Mouse (Mus musculus) liver, adult 2 months (tissue): Measurements from ENCODE around the gene Sox2.

ENCODE experiments used
- CTCF ChIP-seq: fragments of 200-500 bp; IDR thresholded peaks from 2 replicates; pipeline ENCODE4 v1.5.1; 2011; ENCODE audit warnings: low read depth, low read length, control low read depth
- POLR2A ChIP-seq: fragments of 200-500 bp; IDR thresholded peaks from 2 replicates; pipeline ENCODE4 v1.6.1; 2011; ENCODE audit warnings: low read length, control low read depth; ENCODE audit not compliant: insufficient read depth; ENCODE audit errors: extremely low read depth

DNA sequence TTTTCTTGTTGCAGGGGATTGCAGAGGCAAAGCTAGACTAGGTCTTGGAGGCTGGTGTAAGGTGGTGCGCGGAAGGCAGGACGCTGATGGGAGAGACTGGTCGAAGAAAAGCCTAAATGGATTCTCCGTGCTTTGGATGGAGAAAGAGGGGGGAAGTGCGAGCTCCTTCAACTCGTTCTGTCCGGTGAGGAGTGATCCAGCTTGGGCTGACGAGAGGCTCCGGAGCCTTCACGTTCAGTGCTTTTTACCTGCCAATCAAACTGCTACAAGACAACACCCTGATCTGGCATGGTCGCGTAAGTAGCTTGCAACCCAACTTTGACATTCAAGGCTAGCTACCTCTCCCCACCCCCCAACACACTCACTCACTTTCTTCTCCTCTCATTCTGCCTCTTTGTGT is 11.9 kb upstream of the Sox2 start:
- TF ChIP-seq CTCF: no peak
- no peak for TF ChIP-seq POLR2A
